Mouse (Mus musculus): ENCODE data around the gene Ddx51. TPM values are rescaled to one million over a fixed set of nuclear protein-coding genes. Genes with fewer than 3 reads are reported as not detected.

Ddx51 gene
- total and polyA plus RNA-seq, 2 experiments from 2014 or later: 5.8 to 10.5 TPM

- Histone ChIP-seq H3K9me3 (ENCODE audit: low read length) (no peaks in the 10 kb centered on the region), H3K4me1 (ENCODE audit: insufficient read depth, low read length) (no peaks in the 10 kb centered on the region), H3K4me2 (ENCODE audit: low read depth, low read length, poor library complexity, severe bottlenecking) (no peak overlapping the region), H3K4me3 (ENCODE audit: low read depth, low read length) (no peak overlapping the region), H3K36me3 (ENCODE audit: insufficient read depth, low read length) (0 out of 2 replicates have a peak, but pooled peaks cover 5% of the 10 kb centered on the region), H3K9ac (replicated peaks; ENCODE audit: low read length, poor library complexity, severe bottlenecking) (no peak overlapping the region), H3K27ac (ENCODE audit: low read depth, low read length) (no peak overlapping the region), H3K27me3 (ENCODE audit: insufficient read depth, low read length) (no peaks in the 10 kb centered on the region)
- no peak for DNase-seq (ENCODE audit: low spot score)
- 55% methylated on average over 8 of the region's 8 CpGs for WGBS
- no peak for ATAC-seq (ENCODE audit: low FRiP score)
- TF ChIP-seq CTCF (IDR thresholded peaks at IDR 0.05): no peak
Observed at GRCm38 (mm10) chr5:110608941-110609340, 44.3 kb upstream of the Ddx51 start.

- Histone ChIP-seq H3K4me2 (ENCODE audit: low read depth, low read length, poor library complexity, severe bottlenecking) (no peak overlapping the region), H3K9me3 (ENCODE audit: low read length) (no peaks in the 10 kb centered on the region), H3K27ac (ENCODE audit: low read depth, low read length) (no peak overlapping the region), H3K36me3 (ENCODE audit: insufficient read depth, low read length) (0 out of 2 replicates have a peak, but pooled peaks cover 5% of the 10 kb centered on the region), H3K4me1 (ENCODE audit: insufficient read depth, low read length) (no peaks in the 10 kb centered on the region), H3K9ac (replicated peaks; ENCODE audit: low read length, poor library complexity, severe bottlenecking) (no peak overlapping the region), H3K4me3 (ENCODE audit: low read depth, low read length) (no peak overlapping the region), H3K27me3 (ENCODE audit: insufficient read depth, low read length) (no peaks in the 10 kb centered on the region)
- WGBS: 85% methylated on average over 3 of the region's 3 CpGs
- TF ChIP-seq CTCF (IDR thresholded peaks at IDR 0.05): no peak
- no peak for ATAC-seq (ENCODE audit: low FRiP score)
- no peak for DNase-seq (ENCODE audit: low spot score)
Observed at GRCm38 (mm10) chr5:110609425-110609824, 43.8 kb upstream of the Ddx51 start.

GRCm38 (mm10) chr5:110609868-110610267 lies 43.4 kb upstream of the Ddx51 start:
- no peaks in the 10 kb centered on the region for H3K9me3 ChIP-seq (ENCODE audit: low read length)
- DNase-seq (ENCODE audit: low spot score): no peak
- H3K36me3 ChIP-seq (ENCODE audit: insufficient read depth, low read length): peaks cover 8% of the 10 kb centered on the region; the same call in 1 of the 2 replicates
- no peak overlapping the region for H3K4me3 ChIP-seq (ENCODE audit: low read depth, low read length)
- 78% methylated on average over 5 of the region's 5 CpGs for WGBS
- no peaks in the 10 kb centered on the region for H3K4me1 ChIP-seq (ENCODE audit: insufficient read depth, low read length)
- no peak overlapping the region for H3K4me2 ChIP-seq (ENCODE audit: low read depth, low read length, poor library complexity, severe bottlenecking)
- H3K27me3 ChIP-seq (ENCODE audit: insufficient read depth, low read length): no peaks in the 10 kb centered on the region
- no peak for TF ChIP-seq CTCF (IDR thresholded peaks at IDR 0.05)
- no peak overlapping the region for H3K9ac ChIP-seq (replicated peaks; ENCODE audit: low read length, poor library complexity, severe bottlenecking)
- no peak for ATAC-seq (ENCODE audit: low FRiP score)
- H3K27ac ChIP-seq (ENCODE audit: low read depth, low read length): no peak overlapping the region

- peaks cover 14% of the 10 kb centered on the region; the same call in 1 of the 2 replicates for H3K36me3 ChIP-seq (ENCODE audit: insufficient read depth, low read length)
- DNase-seq (ENCODE audit: low spot score): no peak
- H3K27ac ChIP-seq (ENCODE audit: low read depth, low read length): no peak overlapping the region
- H3K9me3 ChIP-seq (ENCODE audit: low read length): no peaks in the 10 kb centered on the region
- H3K4me1 ChIP-seq (ENCODE audit: insufficient read depth, low read length): no peaks in the 10 kb centered on the region
- H3K27me3 ChIP-seq (ENCODE audit: insufficient read depth, low read length): no peaks in the 10 kb centered on the region
- no peak overlapping the region for H3K4me3 ChIP-seq (ENCODE audit: low read depth, low read length)
- no peak overlapping the region for H3K9ac ChIP-seq (replicated peaks; ENCODE audit: low read length, poor library complexity, severe bottlenecking)
- no peak for ATAC-seq (ENCODE audit: low FRiP score)
- 93% methylated on average over 7 of the region's 7 CpGs for WGBS
- no peak for TF ChIP-seq CTCF (IDR thresholded peaks at IDR 0.05)
- no peak overlapping the region for H3K4me2 ChIP-seq (ENCODE audit: low read depth, low read length, poor library complexity, severe bottlenecking)
Observed at GRCm38 (mm10) chr5:110610484-110610883, 42.8 kb upstream of the Ddx51 start.

GRCm38 (mm10) chr5:110611435-110612158 lies 41.7 kb upstream of the Ddx51 start:
- Histone ChIP-seq H3K4me2 (ENCODE audit: low read depth, low read length, poor library complexity, severe bottlenecking) (no peak overlapping the region), H3K4me3 (ENCODE audit: low read depth, low read length) (no peak overlapping the region), H3K9ac (replicated peaks; ENCODE audit: low read length, poor library complexity, severe bottlenecking) (no peak overlapping the region), H3K4me1 (ENCODE audit: insufficient read depth, low read length) (no peaks in the 10 kb centered on the region), H3K9me3 (ENCODE audit: low read length) (no peaks in the 10 kb centered on the region), H3K36me3 (ENCODE audit: insufficient read depth, low read length) (peaks cover 21% of the 10 kb centered on the region; the same call in 1 of the 2 replicates), H3K27me3 (ENCODE audit: insufficient read depth, low read length) (no peaks in the 10 kb centered on the region), H3K27ac (ENCODE audit: low read depth, low read length) (no peak overlapping the region)
- WGBS: 78% methylated on average over 5 of the region's 5 CpGs
- TF ChIP-seq CTCF (IDR thresholded peaks at IDR 0.05): no peak
- ATAC-seq (ENCODE audit: low FRiP score) (no peak), DNase-seq (ENCODE audit: low spot score) (peak; percentile 54)

- Histone ChIP-seq H3K27me3 (ENCODE audit: insufficient read depth, low read length) (no peaks in the 10 kb centered on the region), H3K27ac (ENCODE audit: low read depth, low read length) (no peak overlapping the region), H3K9me3 (ENCODE audit: low read length) (no peaks in the 10 kb centered on the region), H3K36me3 (ENCODE audit: insufficient read depth, low read length) (peaks cover 33% of the 10 kb centered on the region), H3K9ac (replicated peaks; ENCODE audit: low read length, poor library complexity, severe bottlenecking) (no peak overlapping the region), H3K4me1 (ENCODE audit: insufficient read depth, low read length) (no peaks in the 10 kb centered on the region), H3K4me2 (ENCODE audit: low read depth, low read length, poor library complexity, severe bottlenecking) (no peak overlapping the region), H3K4me3 (ENCODE audit: low read depth, low read length) (no peak overlapping the region)
- WGBS: 86% methylated on average over 6 of the region's 6 CpGs
- ATAC-seq (ENCODE audit: low FRiP score) (no peak), DNase-seq (ENCODE audit: low spot score) (no peak)
- TF ChIP-seq CTCF (IDR thresholded peaks at IDR 0.05): no peak
Observed at GRCm38 (mm10) chr5:110619226-110619625, 34.0 kb upstream of the Ddx51 start.

Data from midbrain, postnatal 0 days (tissue).